Mouse (Mus musculus): ENCODE data around the gene Mlana.

- TF ChIP-seq ZNF384 (IDR thresholded peaks at IDR 0.05; ENCODE audit: low read depth, low read length) (no peak), HCFC1 (IDR thresholded peaks at IDR 0.05; ENCODE audit: borderline replicate concordance, insufficient read depth, low read length) (no peak), MAFK (IDR thresholded peaks at IDR 0.05; ENCODE audit: insufficient read depth, low read depth, low read length) (no peak)
Observed at GRCm38 (mm10) chr19:29695071-29695470, 2.6 kb upstream of the Mlana start.
